Mouse (Mus musculus) testis, adult 2 months (tissue): ENCODE measurements around the gene Gm13288.
"Not testable (repeated sequence)": the region's sequence is repeated elsewhere in the genome, so short reads cannot be mapped to it uniquely, and the experiment has no call there.

Experiments used
- CTCF ChIP-seq: fragments of 200-500 bp; IDR thresholded peaks from 2 replicates; pipeline ENCODE4 v1.5.1; 2012; ENCODE audit warnings: low read depth, mild to moderate bottlenecking, inconsistent platforms, low read length, moderate library complexity; ENCODE audit not compliant: control insufficient read depth, insufficient read depth, insufficient replicate concordance
- POLR2A ChIP-seq: fragments of 200-500 bp; IDR thresholded peaks from 2 replicates; pipeline ENCODE4 v1.6.1; 2012; ENCODE audit warnings: low read depth, mild to moderate bottlenecking, inconsistent platforms, low read length, moderate library complexity; ENCODE audit not compliant: control insufficient read depth

GRCm38 (mm10) chr4:88762341-88762740 is 43.0 kb upstream of the Gm13288 start:
- not testable (repeated sequence) for TF ChIP-seq POLR2A, CTCF
